Mouse (Mus musculus) A20 (cell line): ENCODE data around the gene Gm5485.

Source experiments
- DNase-seq: peaks from one replicate; pipeline ENCODE4 v3.0.0-alpha.2; 2011; ENCODE audit warnings: low read depth, low spot score

Gene Gm5485

GRCm38 (mm10) chr16:48372461-48372860 lies 39.8 kb downstream of the Gm5485 start:
- DNase-seq: no peak

GRCm38 (mm10) chr16:48368096-48368495 lies 44.1 kb downstream of the Gm5485 start:
- DNase-seq: no peak

GRCm38 (mm10) chr16:48366801-48367200 lies 45.4 kb downstream of the Gm5485 start:
- peak; percentile 1 for DNase-seq

- DNase-seq: no peak
These were observed 51.3 kb downstream of the Gm5485 start for GRCm38 (mm10) chr16:48360887-48361286.

GRCm38 (mm10) chr16:48356417-48356816 lies 55.8 kb downstream of the Gm5485 start:
- no peak for DNase-seq

GRCm38 (mm10) chr16:48355716-48356115 lies 56.5 kb downstream of the Gm5485 start:
- no peak for DNase-seq
